Mouse (Mus musculus) right cerebral cortex, postnatal 25 days (tissue): ENCODE results near the gene Kctd5.
A peak's percentile ranks its signal among the peaks of the same experiment; 100 is the strongest.
"Not testable (repeated sequence)": the region's sequence is repeated elsewhere in the genome, so short reads cannot be mapped to it uniquely, and the experiment has no call there.

Source experiments
- DNase-seq: peaks from one replicate; pipeline ENCODE4 v3.0.0; 2022

Kctd5 gene

DNA sequence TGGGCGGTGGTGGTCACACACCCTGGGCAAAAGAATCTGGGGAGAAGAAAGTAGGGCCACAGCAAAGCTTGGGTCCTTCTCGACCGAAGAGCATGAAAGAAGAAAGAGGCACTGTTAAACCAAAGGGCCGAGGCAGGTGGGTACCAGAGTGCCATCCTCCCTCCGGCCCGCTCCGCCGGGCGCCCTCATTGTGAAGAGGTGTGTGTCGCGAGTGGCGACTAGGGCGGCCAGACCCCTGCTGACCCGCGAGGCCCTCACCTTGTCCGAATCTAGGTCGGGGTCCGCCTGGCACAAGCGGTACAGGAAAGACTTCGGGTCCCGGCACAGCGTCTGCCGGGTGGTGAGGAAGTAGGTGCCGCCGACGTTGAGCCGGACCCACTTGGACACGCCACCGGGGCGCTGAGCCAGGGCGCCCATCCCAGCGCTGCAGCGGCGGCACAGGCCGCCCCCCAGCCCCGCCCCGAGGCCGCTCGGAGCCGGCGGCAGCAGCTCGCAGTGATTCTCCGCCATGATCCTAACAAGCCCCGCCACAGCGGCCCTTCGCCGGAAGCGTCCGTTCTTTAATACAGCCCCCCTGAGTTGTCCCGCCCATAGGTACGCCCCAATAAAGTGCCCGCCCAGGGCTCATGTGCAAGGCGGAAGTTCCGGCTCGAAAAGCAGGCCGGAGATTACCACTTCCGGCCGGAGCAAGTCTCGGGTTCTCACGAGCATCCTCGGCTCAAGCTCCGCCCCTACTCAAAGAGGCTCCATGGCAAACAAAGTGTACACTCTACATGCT, at the start of gene Kctd5:
Gene Kctd5 (minus strand): TSS at position 567 of the 778 bp plus-strand sequence.
- peak; percentile 93 for DNase-seq

DNA sequence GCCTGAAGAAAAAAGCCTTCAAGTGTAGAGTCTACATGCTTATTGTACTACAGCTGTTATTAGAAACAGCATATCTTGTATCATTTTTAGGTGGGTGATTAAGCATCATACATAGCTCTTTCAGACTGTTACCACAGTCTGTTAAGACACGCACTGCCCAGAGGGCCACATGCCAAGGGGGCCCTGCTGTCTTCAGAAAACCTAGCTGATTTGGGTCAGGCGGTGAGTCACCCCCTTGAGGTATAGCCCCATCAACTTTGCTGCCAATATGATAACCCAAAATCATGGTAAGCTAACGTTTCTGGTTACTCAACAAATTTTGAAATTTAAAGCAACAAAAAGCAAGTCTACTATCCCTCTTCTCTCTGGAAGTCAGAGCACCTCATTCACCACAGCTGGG, 46.2 kb upstream of the Kctd5 start:
- no peak for DNase-seq

DNA sequence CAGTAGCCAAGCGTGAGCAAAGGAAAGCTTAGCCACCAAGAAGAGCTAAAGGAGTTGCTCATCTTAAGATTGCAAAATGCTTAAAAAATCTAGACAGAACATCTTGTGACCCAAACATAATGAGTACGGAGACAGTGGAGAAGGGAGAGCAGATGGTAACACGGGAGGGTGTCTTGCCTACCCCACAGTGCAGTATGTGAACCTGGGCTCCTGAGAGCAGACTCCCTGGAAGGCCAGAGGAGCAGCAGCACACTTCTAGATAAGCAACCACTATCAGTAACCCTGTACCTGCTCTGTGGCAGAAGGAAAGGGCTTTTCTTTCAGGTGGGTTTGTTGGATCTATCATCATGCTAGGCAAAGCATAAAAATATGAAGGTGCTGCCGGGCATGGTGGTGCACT, 39.7 kb upstream of the Kctd5 start:
- no peak for DNase-seq

DNA sequence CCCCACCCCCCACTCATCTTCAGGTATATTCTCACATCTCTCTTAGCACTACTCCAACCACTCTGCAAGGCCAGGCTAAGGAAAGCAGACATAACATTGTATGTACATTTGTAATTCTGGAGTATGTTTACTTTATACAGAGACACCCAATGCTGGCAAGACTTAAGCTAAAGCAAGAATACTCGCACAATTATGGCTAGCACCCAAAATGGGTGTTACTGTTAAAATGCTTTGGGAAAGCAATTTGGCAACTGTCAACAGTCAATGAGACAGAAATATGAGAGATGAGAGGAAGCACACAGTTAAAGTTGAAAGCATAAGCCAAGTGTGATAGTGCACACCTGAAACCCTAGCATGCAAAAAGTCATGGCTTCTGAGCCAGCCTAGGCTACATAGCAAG, 38.0 kb upstream of the Kctd5 start:
- no peak for DNase-seq

DNA sequence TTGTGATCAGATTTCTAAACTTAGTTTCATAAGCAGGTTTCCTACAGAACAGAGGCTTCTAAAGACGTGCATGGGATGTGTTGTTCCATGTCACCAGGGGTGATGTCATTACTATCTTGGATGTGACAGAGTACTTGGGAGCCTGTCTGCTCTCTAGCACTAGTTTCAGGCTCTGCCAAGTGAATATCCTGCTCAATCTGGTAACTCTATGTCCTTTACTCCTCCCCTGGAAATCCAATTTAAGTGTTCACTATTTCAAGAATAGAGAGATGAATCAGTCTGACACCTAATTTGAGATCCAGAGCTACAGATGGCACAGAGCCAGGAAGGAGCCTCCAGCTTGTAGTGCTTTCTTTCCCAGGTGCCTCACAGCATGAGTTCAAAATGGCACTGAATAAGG, 35.6 kb upstream of the Kctd5 start:
- peak; percentile 31 for DNase-seq

DNA sequence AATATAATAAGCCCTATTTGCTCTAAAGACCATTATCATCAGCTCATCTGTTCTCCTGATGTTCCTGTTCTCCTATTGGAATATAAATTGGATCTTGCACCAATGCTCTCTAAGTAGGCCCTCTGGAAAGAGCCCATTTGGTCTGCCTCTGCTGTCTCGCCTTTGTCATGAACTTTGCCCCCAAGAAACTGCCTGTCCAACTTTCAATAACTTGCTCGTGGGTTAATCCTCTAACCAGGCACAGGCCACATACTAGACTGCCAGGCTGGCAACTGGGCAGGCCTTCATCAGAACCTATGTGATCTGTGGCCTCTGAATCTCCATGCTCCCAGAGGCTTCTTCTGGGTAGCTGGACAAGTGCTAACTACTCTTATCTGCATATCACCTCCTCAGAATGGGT, 31.8 kb upstream of the Kctd5 start:
- no peak for DNase-seq

DNA sequence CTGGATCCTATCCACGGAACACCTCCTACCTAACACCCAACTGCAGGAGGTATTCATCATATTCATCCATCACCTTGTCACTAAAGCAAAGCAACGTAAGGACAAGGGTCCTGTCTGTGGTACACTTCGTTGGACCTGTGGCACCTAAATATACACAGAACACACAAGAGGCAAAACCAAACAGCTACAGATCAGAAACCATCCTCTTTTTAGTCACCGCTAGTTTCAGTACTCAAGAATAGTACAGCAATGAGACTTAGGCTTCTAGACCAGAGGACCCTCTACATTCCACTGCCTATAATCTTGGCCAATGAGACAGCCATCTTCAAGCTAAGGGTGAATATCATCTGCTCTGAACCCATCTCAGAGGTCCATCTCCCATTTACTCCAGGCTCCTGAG, 25.1 kb upstream of the Kctd5 start:
- DNase-seq: no peak

DNA sequence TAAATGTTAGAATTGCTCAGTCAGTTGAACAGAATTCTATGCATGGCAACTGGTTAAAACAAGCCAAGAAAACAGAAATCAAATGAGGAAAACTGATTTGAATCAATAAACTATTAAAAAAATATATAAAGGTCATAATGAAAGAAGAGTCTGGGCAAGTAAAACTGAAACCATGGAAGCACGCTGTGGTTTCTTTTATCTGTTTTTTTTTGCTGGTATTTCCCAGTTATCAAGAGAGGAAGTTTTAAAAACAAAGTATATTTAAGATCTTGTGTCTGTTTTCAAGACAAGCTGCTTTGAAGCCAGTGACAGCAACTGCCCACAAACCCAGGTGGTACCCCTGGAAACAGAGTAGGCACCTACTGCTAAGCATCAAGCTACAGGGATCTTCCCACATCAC, 17.3 kb upstream of the Kctd5 start:
- DNase-seq: no peak

DNA sequence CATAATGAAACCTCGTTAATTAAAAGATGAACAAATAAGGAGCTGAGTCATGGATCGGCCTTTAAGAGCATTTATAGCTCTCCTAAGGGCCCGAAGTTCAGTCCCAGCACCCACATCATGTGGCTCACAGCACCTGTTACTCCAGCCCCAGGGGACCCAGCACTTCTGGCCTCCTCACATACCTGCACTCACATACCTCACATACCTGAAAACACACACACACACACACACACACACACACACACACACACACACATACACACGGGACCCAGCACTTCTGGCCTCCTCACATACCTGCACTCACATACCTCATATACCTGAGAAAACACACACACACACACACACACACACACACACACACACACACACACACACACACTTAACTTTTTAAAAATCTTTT, 13.1 kb upstream of the Kctd5 start:
- not testable (repeated sequence) for DNase-seq

DNA sequence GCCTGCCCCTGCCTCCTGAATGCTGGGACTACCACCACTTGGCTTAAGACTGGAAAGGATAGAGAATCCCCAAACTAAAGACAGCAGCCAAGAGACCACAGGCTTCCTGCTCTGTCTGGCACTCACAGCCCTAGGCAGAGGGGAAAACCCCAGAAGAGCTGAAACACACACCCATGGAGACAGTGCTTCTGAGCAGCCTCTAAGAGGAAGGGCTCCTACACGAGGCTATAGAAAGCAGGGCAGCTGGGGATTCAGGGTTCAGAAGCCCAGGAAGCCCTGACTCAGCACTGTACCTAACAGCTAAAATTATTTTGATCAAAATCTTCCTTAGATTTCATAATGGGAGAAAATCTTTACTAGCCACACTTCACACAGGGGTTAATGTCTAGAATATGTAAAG, 11.3 kb upstream of the Kctd5 start:
- no peak for DNase-seq

DNA sequence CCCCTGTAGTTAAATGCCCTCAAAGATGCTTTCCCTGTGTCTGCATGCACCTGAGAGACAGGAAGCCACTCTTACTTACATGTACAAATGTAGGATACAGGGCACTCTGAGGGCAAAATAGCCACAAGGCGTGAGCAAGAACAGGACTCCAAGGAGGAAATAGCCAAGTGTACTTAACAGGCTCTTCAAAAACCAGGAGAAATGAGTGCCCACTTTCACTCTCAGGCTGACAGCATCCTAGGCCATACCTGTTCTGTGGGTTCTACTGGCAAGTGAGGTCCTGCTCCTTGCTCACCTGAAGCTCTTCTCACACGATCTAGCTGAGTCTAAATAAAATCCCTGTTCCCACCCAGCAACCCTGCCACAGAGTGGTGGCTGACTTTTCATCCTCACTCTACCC, 3.8 kb upstream of the Kctd5 start:
- DNase-seq: no peak

DNA sequence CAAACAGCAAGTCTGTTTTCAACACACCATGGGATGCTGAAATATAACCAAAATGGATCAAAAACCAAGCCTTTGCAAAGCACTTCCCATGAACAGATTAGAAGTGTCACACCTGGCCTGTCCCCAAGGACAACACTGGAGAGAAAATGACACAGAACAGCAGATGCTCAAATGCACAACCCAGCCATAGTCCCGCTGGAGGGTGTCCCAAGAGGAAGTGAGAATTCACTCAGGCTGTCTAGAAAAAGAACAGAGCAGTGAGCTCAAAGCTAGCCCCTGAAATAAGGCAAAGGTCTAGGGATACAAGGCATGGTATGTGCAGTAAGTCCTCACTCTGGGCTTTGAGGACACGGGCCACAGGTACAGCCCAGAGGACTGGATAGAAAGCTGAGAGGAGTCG, 3.8 kb downstream of the Kctd5 start:
- DNase-seq: no peak

DNA sequence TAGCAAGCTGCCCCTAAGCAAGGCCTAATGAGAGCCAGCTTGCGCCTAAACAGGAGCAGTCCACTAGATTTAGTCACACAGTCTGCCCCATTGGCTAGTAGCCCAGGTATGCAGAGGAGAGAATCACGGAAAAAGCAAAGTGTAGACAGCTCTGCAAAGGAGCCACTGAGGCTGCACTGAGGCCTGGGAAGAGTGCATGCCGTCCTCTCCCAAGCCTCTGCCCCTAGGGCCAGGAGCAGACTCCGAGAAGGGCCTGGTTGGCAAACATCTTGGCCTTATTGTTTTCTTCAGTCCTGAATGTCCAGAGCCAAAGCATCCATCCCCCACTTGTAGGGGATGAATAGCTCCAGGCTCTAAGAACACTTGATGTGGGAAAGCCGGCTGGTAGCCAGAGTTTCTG, 5.0 kb downstream of the Kctd5 start:
- no peak for DNase-seq

DNA sequence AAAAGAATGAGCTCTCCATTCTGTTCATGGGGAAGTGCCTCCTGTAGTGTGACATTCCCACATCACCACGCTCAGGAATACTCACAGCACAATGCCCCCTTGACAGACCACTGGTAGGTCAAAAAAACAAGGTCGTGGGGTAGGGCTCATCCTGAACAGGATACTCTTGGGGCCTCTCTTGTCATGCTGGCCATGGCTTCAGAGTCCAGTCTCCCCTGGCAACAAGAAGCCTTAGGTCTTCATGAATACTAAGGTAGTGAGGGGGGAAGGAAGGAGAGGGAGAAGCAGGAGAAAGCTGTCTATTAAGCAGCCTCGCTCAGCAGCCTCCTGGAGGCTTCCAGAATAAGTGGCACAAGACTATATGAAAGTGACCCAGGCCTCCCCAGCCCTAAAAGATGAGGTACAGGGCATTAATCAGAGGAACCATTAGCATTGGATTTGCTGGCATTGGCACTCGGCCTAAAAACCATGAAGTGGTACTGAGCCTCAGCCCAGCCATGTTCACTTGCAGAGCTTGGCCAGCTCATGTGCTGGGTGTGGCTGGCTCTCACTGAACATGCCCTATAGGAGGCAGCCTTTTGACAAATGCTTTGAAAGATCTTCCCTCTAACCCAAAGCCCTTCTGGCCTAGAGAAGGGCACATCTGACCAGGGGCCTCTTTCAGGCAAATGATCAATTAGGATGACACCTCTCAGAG, 10.7 kb downstream of the Kctd5 start:
- no peak for DNase-seq

DNA sequence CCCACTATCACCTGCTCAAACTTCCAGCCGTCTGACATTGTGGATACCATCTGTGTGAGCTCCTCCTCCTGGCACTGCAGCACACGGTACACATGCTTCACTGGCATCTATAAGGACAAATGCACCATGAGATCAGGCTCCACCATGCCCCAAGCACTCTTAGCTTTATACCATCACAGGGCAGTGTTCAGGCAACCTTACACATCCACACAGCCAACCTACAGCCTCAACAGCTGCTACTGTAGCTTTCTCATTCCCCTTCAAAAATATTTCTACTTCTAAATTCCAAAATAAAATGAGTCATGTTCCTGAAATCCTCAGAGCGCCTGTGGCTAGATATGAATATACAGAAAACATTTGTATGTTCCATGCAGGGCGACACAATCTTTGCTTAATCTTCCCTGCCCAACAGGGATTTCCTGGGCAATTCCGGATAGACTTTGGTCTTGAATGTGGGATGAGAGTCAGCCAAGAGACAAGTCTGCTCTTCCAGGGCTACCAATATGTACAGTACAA, 15.5 kb downstream of the Kctd5 start:
- no peak for DNase-seq

DNA sequence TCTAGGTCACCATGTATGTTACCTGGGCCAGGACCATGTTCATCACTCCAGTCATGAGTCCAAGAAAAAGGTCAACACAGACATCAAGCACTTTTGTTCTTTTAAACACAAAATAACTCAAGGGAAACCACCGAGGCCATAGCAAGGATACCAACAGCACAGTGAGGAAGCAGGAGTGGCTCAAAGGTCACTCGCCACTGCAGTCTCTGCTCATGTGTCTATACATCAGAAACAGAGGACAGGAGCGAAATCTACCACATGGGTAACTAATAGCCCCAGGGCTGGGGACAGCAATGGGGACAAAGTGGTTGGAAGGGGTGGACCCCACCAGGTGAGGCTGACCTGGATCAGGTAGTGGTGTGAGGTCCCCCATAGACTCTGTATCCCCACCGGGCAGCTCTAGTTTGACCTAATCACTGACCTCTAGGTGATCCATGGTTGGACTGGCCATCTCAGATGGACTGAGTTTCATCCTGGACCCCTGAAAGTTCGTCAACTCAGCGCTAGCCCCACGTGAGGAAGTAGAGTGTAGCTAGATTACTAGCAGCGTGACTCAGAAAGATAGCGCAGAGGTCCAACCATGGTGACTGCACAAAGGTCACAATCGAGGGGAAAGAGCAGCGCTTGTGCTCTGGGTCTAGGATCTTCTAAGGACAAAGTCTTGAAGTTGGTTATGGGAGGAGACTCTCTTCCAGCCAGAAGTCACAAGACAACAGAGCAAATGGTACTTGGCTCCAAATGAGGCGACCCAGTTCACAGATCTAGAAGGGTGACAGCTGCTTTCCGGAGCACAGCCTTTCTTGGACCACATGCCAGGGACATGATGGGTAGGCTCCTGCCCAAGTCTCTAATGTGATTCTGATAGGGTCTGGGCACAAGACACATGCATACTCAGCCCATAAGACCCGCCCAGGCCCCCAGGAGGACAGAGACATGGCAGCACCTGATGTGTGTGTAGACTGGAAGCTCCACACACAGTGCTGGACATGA, 16.4 kb downstream of the Kctd5 start:
- DNase-seq: no peak

DNA sequence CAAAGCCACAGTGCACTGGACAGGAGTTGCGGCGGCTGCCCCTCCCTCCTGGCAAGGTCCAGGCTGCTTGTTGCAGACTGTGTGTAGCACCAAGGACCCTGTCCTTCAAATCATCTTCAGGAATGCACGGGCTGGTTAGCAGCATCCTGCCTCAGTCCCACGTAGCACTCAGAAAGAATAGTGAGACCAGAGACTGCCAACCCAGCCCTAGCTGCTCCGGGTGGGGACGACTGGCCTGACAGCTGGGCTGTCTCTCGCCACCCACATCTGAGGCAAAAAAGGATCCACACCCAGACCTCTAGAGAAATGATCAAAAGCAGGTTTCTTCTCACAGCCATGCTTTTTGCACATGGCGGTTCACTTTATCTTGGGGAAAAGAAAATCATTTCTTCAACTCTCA, 24.3 kb downstream of the Kctd5 start:
- no peak for DNase-seq

DNA sequence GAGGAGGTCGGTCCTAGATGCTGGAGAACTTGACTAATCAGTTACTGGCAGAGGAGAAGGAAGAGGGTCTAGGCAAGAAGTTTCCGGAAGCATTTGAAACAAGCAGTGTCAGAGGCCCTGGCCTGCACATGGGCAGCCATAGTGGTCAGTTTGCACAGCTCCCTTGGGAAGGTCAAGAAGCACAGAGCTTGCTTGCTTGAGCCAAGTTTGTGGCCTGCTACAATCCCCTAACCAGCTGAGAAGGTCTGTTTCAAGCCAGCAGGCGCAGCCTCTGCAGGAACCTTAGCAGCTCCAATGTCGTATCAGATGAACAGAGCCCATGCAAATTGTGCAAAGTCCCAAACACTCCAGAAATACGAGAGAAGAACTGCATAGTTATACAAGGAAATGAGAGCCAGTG, 25.2 kb downstream of the Kctd5 start:
- DNase-seq: no peak

DNA sequence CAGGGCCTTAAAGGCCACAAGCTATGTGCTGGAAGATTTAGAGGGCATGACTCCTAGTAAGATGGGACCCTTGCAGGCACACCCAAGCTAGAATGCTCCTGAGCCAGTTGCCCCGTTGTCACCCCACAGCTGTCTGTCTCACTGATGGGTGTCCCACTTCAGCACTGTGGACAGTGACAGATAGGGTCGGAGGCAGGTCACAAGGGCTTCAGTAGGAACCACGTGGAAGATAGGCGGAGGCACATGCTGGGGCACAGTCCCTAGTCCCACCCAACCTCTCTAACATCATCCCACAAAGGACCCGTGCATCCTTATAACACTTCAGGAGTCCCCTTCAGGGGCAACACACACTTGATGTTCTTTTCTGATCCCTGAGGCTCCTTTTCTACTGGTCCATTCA, 27.3 kb downstream of the Kctd5 start:
- no peak for DNase-seq

DNA sequence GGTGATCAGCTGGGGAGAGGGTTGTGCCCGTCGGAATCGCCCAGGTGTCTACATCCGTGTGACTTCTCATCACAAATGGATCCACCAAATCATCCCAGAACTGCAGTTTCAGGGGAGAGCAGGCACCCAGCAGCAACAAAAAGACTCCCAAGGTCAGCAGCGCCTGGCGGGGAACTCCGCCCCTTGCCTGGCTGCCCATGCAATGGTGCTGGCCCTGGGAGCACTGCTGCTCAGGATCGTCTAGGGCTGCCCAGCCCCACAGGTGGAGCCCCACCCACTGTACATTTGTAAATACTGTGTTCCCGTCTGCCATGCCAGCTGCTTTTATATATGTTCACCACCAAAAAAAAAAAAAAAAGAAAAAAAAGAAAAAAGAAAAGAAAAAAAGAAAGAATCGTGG, 27.7 kb downstream of the Kctd5 start:
- no peak for DNase-seq

DNA sequence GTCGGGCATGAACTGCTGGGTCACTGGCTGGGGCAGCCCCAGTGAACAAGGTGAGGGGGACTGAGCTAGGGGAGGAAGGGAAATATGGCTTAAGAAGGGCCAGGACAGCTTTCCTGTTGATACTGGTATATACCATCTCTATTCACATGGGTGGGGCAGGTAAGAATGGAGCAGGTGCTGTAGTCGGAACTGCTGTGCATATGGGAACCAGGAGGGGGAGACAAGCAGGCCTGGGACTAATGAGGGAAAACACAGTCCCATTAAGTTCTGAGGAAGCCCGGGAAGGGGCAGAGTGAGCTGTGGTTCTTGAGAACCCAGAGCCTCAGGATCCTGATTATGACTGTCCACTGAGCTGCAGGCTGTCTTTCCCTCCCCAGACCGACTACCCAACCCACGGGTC, 28.8 kb downstream of the Kctd5 start:
- no peak for DNase-seq

DNA sequence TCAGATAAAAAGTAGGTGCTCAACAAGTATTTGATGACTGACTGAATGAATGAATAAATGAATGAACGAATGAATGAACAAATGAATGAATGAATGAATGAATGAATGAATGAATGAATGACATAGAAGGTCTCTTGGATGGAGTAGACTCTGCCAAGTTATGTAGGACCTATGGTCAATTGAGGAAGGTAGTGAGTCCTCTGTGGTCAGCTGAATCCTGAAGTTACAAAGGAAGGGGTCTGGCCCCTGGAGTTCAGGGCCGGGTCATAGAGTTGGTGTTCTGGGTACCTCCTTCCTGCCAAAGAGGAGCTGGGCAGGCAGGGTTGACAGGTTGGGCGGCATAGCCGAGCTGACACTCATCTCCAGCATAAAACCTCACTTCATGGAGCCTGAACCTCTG, 35.4 kb downstream of the Kctd5 start, which contains the start of gene Prss27:
Gene Prss27 (plus strand): TSS at position 301 of the 400 bp plus-strand sequence.
- DNase-seq: no peak

DNA sequence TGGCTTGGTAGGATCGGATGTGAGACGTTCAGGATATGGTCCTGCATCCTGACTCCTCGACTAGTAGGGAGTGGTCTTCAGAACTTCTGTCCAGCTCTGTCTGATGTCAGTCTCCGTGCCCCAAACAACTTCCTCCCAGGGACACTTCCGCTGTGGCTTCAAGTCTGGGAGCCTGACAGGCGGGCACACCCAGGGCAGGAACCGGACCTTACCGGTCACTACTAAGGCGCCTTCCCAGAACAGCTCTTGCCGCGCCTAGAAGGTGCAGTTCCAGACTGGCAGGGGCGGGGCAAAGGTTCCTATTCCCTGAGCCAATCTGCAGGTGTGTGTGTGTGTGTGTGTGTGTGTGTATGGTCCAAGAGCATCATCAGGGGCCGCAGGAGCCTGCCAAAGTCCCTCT, 35.9 kb downstream of the Kctd5 start:
- DNase-seq: no peak
